Mouse (Mus musculus): ENCODE measurements at regions not wholly inside any gene's neighbourhood (a gene's known extent, or its start where the extent isn't known, plus 50 kb on each side); places are given as distances from the start of the nearest gene placed in this dataset.

DNA sequence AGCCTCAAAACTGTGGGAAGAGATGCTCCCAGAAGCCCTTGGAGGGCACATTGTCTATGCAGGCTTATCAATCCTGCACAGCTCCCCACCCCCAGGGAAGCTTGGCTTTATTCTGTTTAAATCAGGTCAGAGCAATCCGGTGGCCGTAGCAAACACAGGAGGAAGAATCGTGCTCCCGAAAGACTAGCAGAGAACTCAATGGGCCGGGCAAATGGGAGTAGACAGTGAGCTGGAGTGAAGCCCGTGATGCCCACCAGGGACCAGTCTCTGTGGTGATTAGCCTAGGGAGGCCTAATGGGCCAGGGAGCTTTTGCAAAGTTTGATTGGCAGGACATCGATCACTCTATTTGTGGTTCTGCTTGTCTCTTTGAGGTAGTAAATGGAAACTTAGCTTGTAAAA lies 51.0 kb upstream of the Tcerg1l start:
- Histone ChIP-seq H3K27me3 (no peaks in the 10 kb centered on the region), H3K9me3 (no peaks in the 10 kb centered on the region)
- ATAC-seq (ENCODE audit: low FRiP score, low read depth): no peak

More for the DNA sequence above, 51.0 kb upstream of the Tcerg1l start:
- Histone ChIP-seq H3K36me3 (no peaks in the 10 kb centered on the region), H3K4me3 (no peak overlapping the region), H3K4me2 (no peak overlapping the region), H3K4me1 (replicated peaks) (no peaks in the 10 kb centered on the region), H3K27ac (replicated peaks) (no peak overlapping the region), H3K9ac (no peak overlapping the region)
- WGBS: 63% methylated on average over 7 of the region's 7 CpGs
